Mouse (Mus musculus): ENCODE results near the gene A930004D18Rik. TPM values are rescaled to one million over a fixed set of nuclear protein-coding genes. Genes with fewer than 3 reads are reported as not detected.

The A930004D18Rik gene
- total RNA-seq, 1 experiment = 6.2 TPM

- H3K4me3 ChIP-seq (ENCODE audit: insufficient read depth in 1 of 2, low read depth in 1 of 2, low read length in 2 of 2, poor library complexity in 1 of 2, severe bottlenecking in 1 of 2) = peak overlapping the region; percentile 73 to 75; a peak in 3 of 4 replicates
- H3K9me3 ChIP-seq (ENCODE audit: control insufficient read depth, insufficient read depth, low read depth, low read length) = no peaks in the 10 kb centered on the region
- no peak for DNase-seq (ENCODE audit: low read depth, low spot score)
- H3K9ac ChIP-seq (ENCODE audit: insufficient read depth, low read depth, low read length, poor library complexity, severe bottlenecking) = no peak overlapping the region; the same call in 1 of the 2 replicates
- no peak for TF ChIP-seq HCFC1 (IDR thresholded peaks at IDR 0.05; ENCODE audit: borderline replicate concordance, insufficient read depth, low read length)
- no peak for TF ChIP-seq MAFK (IDR thresholded peaks at IDR 0.05; ENCODE audit: insufficient read depth, low read depth, low read length)
- TF ChIP-seq ZNF384 (IDR thresholded peaks at IDR 0.05; ENCODE audit: low read depth, low read length) = no peak
- no peak for TF ChIP-seq ZC3H11A (IDR thresholded peaks at IDR 0.05; ENCODE audit: borderline replicate concordance, low read depth, low read length)
- in situ Hi-C loops (cut with MboI; ENCODE audit: low sequenced_read_pairs in 2 of 2, unreplicated experiment in 2 of 2) = no loop called here
- peaks cover 0 to 13% of the 10 kb centered on the region in 2 experiments; a peak in 2 of 4 replicates for H3K4me1 ChIP-seq (ENCODE audit: control insufficient read depth in 2 of 2, insufficient read depth in 2 of 2, low read length in 2 of 2, poor library complexity in 1 of 2)
- H3K36me3 ChIP-seq (ENCODE audit: control insufficient read depth, insufficient read depth, low read length, poor library complexity, severe bottlenecking) = no peaks in the 10 kb centered on the region
- H3K27ac ChIP-seq (ENCODE audit: insufficient read depth, low read depth, low read length, poor library complexity, severe bottlenecking) = peak overlapping the region; percentile 96; the same call in 1 of the 2 replicates
These were observed 20.7 kb upstream of the A930004D18Rik start for GRCm38 (mm10) chr2:18058146-18058708.

GRCm38 (mm10) chr2:18057336-18058145, 20.0 kb upstream of the A930004D18Rik start:
- Histone ChIP-seq H3K4me1 (ENCODE audit: control insufficient read depth in 2 of 2, insufficient read depth in 2 of 2, low read length in 2 of 2, poor library complexity in 1 of 2) (peaks cover 0 to 9% of the 10 kb centered on the region in 2 experiments; a peak in 2 of 4 replicates), H3K27ac (ENCODE audit: insufficient read depth, low read depth, low read length, poor library complexity, severe bottlenecking) (peak overlapping the region; percentile 96)
- TF ChIP-seq HCFC1 (IDR thresholded peaks at IDR 0.05; ENCODE audit: borderline replicate concordance, insufficient read depth, low read length) = 0 out of 2 replicates have a peak, but pooled peaks have one; percentile 27
- TF ChIP-seq CHD2 (IDR thresholded peaks at IDR 0.05; ENCODE audit: low read depth, low read length) = no peak

GRCm38 (mm10) chr2:18056786-18057255, 19.3 kb upstream of the A930004D18Rik start:
- no peaks in the 10 kb centered on the region for H3K36me3 ChIP-seq (ENCODE audit: control insufficient read depth, insufficient read depth, low read length, poor library complexity, severe bottlenecking)
- H3K4me3 ChIP-seq (ENCODE audit: insufficient read depth in 1 of 2, low read depth in 1 of 2, low read length in 2 of 2, poor library complexity in 1 of 2, severe bottlenecking in 1 of 2) = peak overlapping the region; percentile 73 to 75
- H3K9me3 ChIP-seq (ENCODE audit: control insufficient read depth, insufficient read depth, low read depth, low read length) = no peaks in the 10 kb centered on the region
- peak; percentile 78 for DNase-seq (ENCODE audit: low read depth, low spot score)
- in situ Hi-C loops (cut with MboI; ENCODE audit: low sequenced_read_pairs in 2 of 2, unreplicated experiment in 2 of 2) = no loop called here
- H3K9ac ChIP-seq (ENCODE audit: insufficient read depth, low read depth, low read length, poor library complexity, severe bottlenecking) = peak overlapping the region; percentile 93
- H3K27ac ChIP-seq (ENCODE audit: insufficient read depth, low read depth, low read length, poor library complexity, severe bottlenecking) = peak overlapping the region; percentile 96
- TF ChIP-seq CHD2 (IDR thresholded peaks at IDR 0.05; ENCODE audit: low read depth, low read length) (no peak), ZNF384 (IDR thresholded peaks at IDR 0.05; ENCODE audit: low read depth, low read length) (peak; percentile 92)
- H3K4me1 ChIP-seq (ENCODE audit: control insufficient read depth in 2 of 2, insufficient read depth in 2 of 2, low read length in 2 of 2, poor library complexity in 1 of 2) = peaks cover 0 to 9% of the 10 kb centered on the region in 2 experiments; a peak in 2 of 4 replicates

More at GRCm38 (mm10) chr2:18057336-18058145, 20.0 kb upstream of the A930004D18Rik start:
- DNase-seq (ENCODE audit: low read depth, low spot score) = peak; percentile 36
- Histone ChIP-seq H3K36me3 (ENCODE audit: control insufficient read depth, insufficient read depth, low read length, poor library complexity, severe bottlenecking) (no peaks in the 10 kb centered on the region), H3K9ac (ENCODE audit: insufficient read depth, low read depth, low read length, poor library complexity, severe bottlenecking) (peak overlapping the region; percentile 93), H3K4me3 (ENCODE audit: insufficient read depth in 1 of 2, low read depth in 1 of 2, low read length in 2 of 2, poor library complexity in 1 of 2, severe bottlenecking in 1 of 2) (peak overlapping the region; percentile 73 to 75), H3K9me3 (ENCODE audit: control insufficient read depth, insufficient read depth, low read depth, low read length) (no peaks in the 10 kb centered on the region)
- in situ Hi-C loops (cut with MboI; ENCODE audit: low sequenced_read_pairs in 2 of 2, unreplicated experiment in 2 of 2) = no loop called here

- no peaks in the 10 kb centered on the region for H3K9me3 ChIP-seq (ENCODE audit: control insufficient read depth, insufficient read depth, low read depth, low read length)
- H3K9ac ChIP-seq (ENCODE audit: insufficient read depth, low read depth, low read length, poor library complexity, severe bottlenecking) = peak overlapping the region; percentile 82
- H3K4me1 ChIP-seq (ENCODE audit: control insufficient read depth in 2 of 2, insufficient read depth in 2 of 2, low read length in 2 of 2, poor library complexity in 1 of 2) = peaks cover 0 to 9% of the 10 kb centered on the region in 2 experiments; a peak in 2 of 4 replicates
- in situ Hi-C loops (cut with MboI; ENCODE audit: low sequenced_read_pairs in 2 of 2, unreplicated experiment in 2 of 2) = no loop called here
- no peaks in the 10 kb centered on the region for H3K36me3 ChIP-seq (ENCODE audit: control insufficient read depth, insufficient read depth, low read length, poor library complexity, severe bottlenecking)
- H3K27ac ChIP-seq (ENCODE audit: insufficient read depth, low read depth, low read length, poor library complexity, severe bottlenecking) = peak overlapping the region; percentile 97
- H3K4me3 ChIP-seq (ENCODE audit: insufficient read depth in 1 of 2, low read depth in 1 of 2, low read length in 2 of 2, poor library complexity in 1 of 2, severe bottlenecking in 1 of 2) = peak overlapping the region; percentile 75 to 86
- no peak for TF ChIP-seq MAFK (IDR thresholded peaks at IDR 0.05; ENCODE audit: insufficient read depth, low read depth, low read length)
- no peak for TF ChIP-seq CHD2 (IDR thresholded peaks at IDR 0.05; ENCODE audit: low read depth, low read length)
- TF ChIP-seq HCFC1 (IDR thresholded peaks at IDR 0.05; ENCODE audit: borderline replicate concordance, insufficient read depth, low read length) = peak; percentile 40; the same call in 1 of the 2 replicates
- peak; percentile 81 for DNase-seq (ENCODE audit: low read depth, low spot score)
These were observed 18.6 kb upstream of the A930004D18Rik start for GRCm38 (mm10) chr2:18055929-18056785.
